Mouse (Mus musculus) heart, postnatal 0 days (tissue): ENCODE measurements at regions not wholly inside any gene's neighbourhood (a gene's known extent, or its start where the extent isn't known, plus 50 kb on each side); places are given as distances from the start of the nearest gene placed in this dataset.

Source experiments
- CTCF ChIP-seq: IDR thresholded peaks from 2 replicates; pipeline ENCODE4 v1.5.1; 2016; ENCODE audit warnings: antibody characterized with exemption, control low read depth, low read depth
- EP300 ChIP-seq: IDR thresholded peaks from 2 replicates; pipeline ENCODE4 v1.6.1; 2016; ENCODE audit warnings: antibody characterized with exemption, low read depth

GRCm38 (mm10) chr11:19554316-19554946 lies 369.7 kb upstream of the Spred2 start:
- TF ChIP-seq CTCF (no peak), EP300 (no peak)
